17 mouse cellular contexts compared by ENCODE assay signal in genomic region chr9:44048541-44049380, GRCm38 (mm10). TPM values are rescaled to one million over a fixed set of nuclear protein-coding genes. Genes with fewer than 3 reads are reported as not detected.
A peak's percentile ranks its signal among the peaks of the same experiment; 100 is the strongest.
DNase-seq lines count a peak whose midpoint lies in the region; ATAC-seq and TF ChIP-seq lines count a peak whose summit lies in the region.
"Had no signal": no experiment of that assay in that cellular context is flagged by ENCODE, and none has a peak within 500 bp of the region (broad histone marks: within the 10 kb centered on the region; RNA-seq: fewer than 3 reads in every experiment).

No protein-coding gene starts in this region.

- WGBS in embryonic facial prominence, embryonic 15.5 days: 50% methylated on average over 15 of the region's 15 CpGs
- 80% methylated on average over 15 of the region's 15 CpGs for WGBS in embryonic facial prominence, embryonic 10.5 days

- H3K36me3 ChIP-seq in embryonic facial prominence, embryonic 15.5 days: no peaks in the 10 kb centered on the region
- H3K36me3 ChIP-seq in embryonic facial prominence, embryonic 10.5 days (replicated peaks): no peaks in the 10 kb centered on the region
- H3K36me3 ChIP-seq: hindbrain, embryonic 15.5 days; limb, embryonic 10.5 days had no signal

- no peak overlapping the region for H3K9ac ChIP-seq in embryonic facial prominence, embryonic 15.5 days
- H3K9ac ChIP-seq: hindbrain, embryonic 15.5 days had no signal

- 0 out of 2 replicates have a peak overlapping the region, but pooled peaks have one; percentile 22 for H3K27ac ChIP-seq in embryonic facial prominence, embryonic 15.5 days (replicated peaks)
- H3K27ac ChIP-seq in embryonic facial prominence, embryonic 10.5 days (replicated peaks): no peak overlapping the region
- H3K27ac ChIP-seq in layer of hippocampus, adult 2 months: peak overlapping the region; percentile 88
- H3K27ac ChIP-seq: hindbrain, embryonic 15.5 days; limb, embryonic 10.5 days had no signal

- ATAC-seq in embryonic facial prominence, embryonic 15.5 days (ENCODE audit: insufficient number of reproducible peaks, low FRiP score, low TSS enrichment, low read depth): no peak
- ATAC-seq: CD4-positive, CD25-positive, alpha-beta regulatory T cell, adult 4 months had no signal

- TF ChIP-seq CTCF in layer of hippocampus, adult 2 months (conservative IDR thresholded peaks at IDR 0.05): no peak

- no peaks in the 10 kb centered on the region for H3K9me3 ChIP-seq in embryonic facial prominence, embryonic 15.5 days (replicated peaks)
- H3K9me3 ChIP-seq in embryonic facial prominence, embryonic 10.5 days: no peaks in the 10 kb centered on the region
- H3K9me3 ChIP-seq: hindbrain, embryonic 15.5 days; limb, embryonic 10.5 days had no signal

- H3K4me1 ChIP-seq in embryonic facial prominence, embryonic 15.5 days: peaks cover 16% of the 10 kb centered on the region
- peaks cover 24% of the 10 kb centered on the region for H3K4me1 ChIP-seq in embryonic facial prominence, embryonic 10.5 days

- DNase-seq in embryonic facial prominence, embryonic 10.5 days (ENCODE audit: low spot score): no peak
- DNase-seq in right cerebral cortex, adult 2 months (ENCODE audit: low spot score in 2 of 2): peak; percentile 67 to 71
- DNase-seq in right cerebral cortex, postnatal 14 days: no peak
- peak; percentile 62 to 69 for DNase-seq in layer of hippocampus, adult 2 months (ENCODE audit: low spot score in 2 of 2)
- DNase-seq in right cerebral cortex, postnatal 36 days (ENCODE audit: low spot score in 2 of 2): peak; percentile 42 to 46
- DNase-seq in embryo, embryonic 11 days: no peak
- no peak for DNase-seq in heart, adult 18-20 months
- DNase-seq: cerebellum, adult 8-10 months; spleen, adult 18-20 months had no signal

- no peak overlapping the region for H3K4me3 ChIP-seq in embryonic facial prominence, embryonic 15.5 days (replicated peaks)
- H3K4me3 ChIP-seq in embryonic facial prominence, embryonic 10.5 days: no peak overlapping the region
- no peak overlapping the region for H3K4me3 ChIP-seq in layer of hippocampus, adult 2 months
- H3K4me3 ChIP-seq: hindbrain, embryonic 15.5 days; limb, embryonic 10.5 days had no signal

- peaks cover 12% of the 10 kb centered on the region; the same call in 1 of the 2 replicates for H3K27me3 ChIP-seq in embryonic facial prominence, embryonic 15.5 days
- peaks cover 49% of the 10 kb centered on the region for H3K27me3 ChIP-seq in embryonic facial prominence, embryonic 10.5 days (replicated peaks; ENCODE audit: low read depth, poor library complexity, severe bottlenecking)

- no peak overlapping the region for H3K4me2 ChIP-seq in embryonic facial prominence, embryonic 15.5 days (replicated peaks)
- H3K4me2 ChIP-seq: hindbrain, embryonic 15.5 days had no signal

RNA-seq across cellular contexts. Expression of gene Thy1, which starts 5.6 kb away (rescaled TPM):
- polyA plus RNA-seq in embryonic facial prominence, embryonic 15.5 days (2015; fragmentation: Nextera tagmentation; extraction: Ambion mirVana): 11.7 and 14.1 TPM in 2 replicates
- 0.39 and 0.41 TPM in 2 replicates for polyA plus RNA-seq in embryonic facial prominence, embryonic 10.5 days (2016; fragmentation: Nextera tagmentation; extraction: Ambion mirVana)
- 100 to 1,000 TPM; 854 to 892 TPM for total RNA-seq in layer of hippocampus, adult 2 months (2021)
- total RNA-seq in heart, adult 18-20 months (2021): 10 to 100 TPM; 10.5 to 16.5 TPM

RNA-seq across cellular contexts. Expression of gene Usp2, which starts 18.1 kb away (rescaled TPM):
- 28.2 and 29.5 TPM in 2 replicates for polyA plus RNA-seq in embryonic facial prominence, embryonic 15.5 days (2015; fragmentation: Nextera tagmentation; extraction: Ambion mirVana)
- 10.7 and 12.0 TPM in 2 replicates for polyA plus RNA-seq in embryonic facial prominence, embryonic 10.5 days (2016; fragmentation: Nextera tagmentation; extraction: Ambion mirVana)
- total RNA-seq in layer of hippocampus, adult 2 months (2021): 10 to 100 TPM; 79.2 to 82.4 TPM
- total RNA-seq in heart, adult 18-20 months (2021): 10 to 100 TPM; 89.8 to 95.9 TPM

RNA-seq across cellular contexts. Expression of gene Mfrp, which starts 52.8 kb away (rescaled TPM):
- 0.08 and 0.20 TPM in 2 replicates for polyA plus RNA-seq in embryonic facial prominence, embryonic 15.5 days (2015; fragmentation: Nextera tagmentation; extraction: Ambion mirVana)
- polyA plus RNA-seq in embryonic facial prominence, embryonic 10.5 days (2016; fragmentation: Nextera tagmentation; extraction: Ambion mirVana): 0.09 and 0.12 TPM in 2 replicates
- 1 to 10 TPM in 1 of 2 experiments, not detected in 1; 1.3 TPM for total RNA-seq in layer of hippocampus, adult 2 months (2021)
- not detected for total RNA-seq in heart, adult 18-20 months (2021)
- total RNA-seq: gastrocnemius, adult 18-20 months; neutrophil, adult 5-6 weeks had no signal
- polyA plus RNA-seq: CD4-positive, CD25-positive, alpha-beta regulatory T cell, adult 4 months; heart, embryonic 14.5 days; liver, embryonic 16.5 days had no signal

RNA-seq across cellular contexts. Expression of gene C1qtnf5, which starts 58.3 kb away (rescaled TPM):
- polyA plus RNA-seq in embryonic facial prominence, embryonic 15.5 days (2015; fragmentation: Nextera tagmentation; extraction: Ambion mirVana): 5.3 and 6.0 TPM in 2 replicates
- polyA plus RNA-seq in embryonic facial prominence, embryonic 10.5 days (2016; fragmentation: Nextera tagmentation; extraction: Ambion mirVana): 0.27 and 0.75 TPM in 2 replicates
- 10 to 100 TPM; 12.3 to 14.4 TPM for total RNA-seq in layer of hippocampus, adult 2 months (2021)
- 1 to 10 TPM; 5.6 to 5.9 TPM for total RNA-seq in heart, adult 18-20 months (2021)
- total RNA-seq: neutrophil, adult 5-6 weeks had no signal
- polyA plus RNA-seq: CD4-positive, CD25-positive, alpha-beta regulatory T cell, adult 4 months; limb, embryonic 10.5 days had no signal

Comparison
In these comparisons a context has a peak if more than half of its experiments do, and no peak if none do; other contexts are left out.
1. DNase-seq: peak in right cerebral cortex, adult 2 months (2 of 2), layer of hippocampus, adult 2 months (2 of 2) and right cerebral cortex, postnatal 36 days (2 of 2); none in embryonic facial prominence, embryonic 10.5 days (single experiment), right cerebral cortex, postnatal 14 days (single experiment), embryo, embryonic 11 days (single experiment) and heart, adult 18-20 months (0 of 2).
2. RNA of gene Thy1, which starts 5.6 kb away (total RNA-seq): 854 to 892 TPM in layer of hippocampus, adult 2 months; 10.5 to 16.5 TPM in heart, adult 18-20 months; every median in the first group is over 10 times any median in the second.